Mouse (Mus musculus): ENCODE measurements at regions not wholly inside any gene's neighbourhood (a gene's known extent, or its start where the extent isn't known, plus 50 kb on each side); places are given as distances from the start of the nearest gene placed in this dataset.

GRCm38 (mm10) chr7:95351337-95351736, 819.7 kb upstream of the Tenm4 start:
- ATAC-seq (ENCODE audit: insufficient number of reproducible peaks, low FRiP score) = no peak
- Histone ChIP-seq H3K9me3 (replicated peaks) (no peaks in the 10 kb centered on the region), H3K4me3 (no peak overlapping the region), H3K27ac (ENCODE audit: poor library complexity, severe bottlenecking) (no peak overlapping the region), H3K4me2 (no peak overlapping the region), H3K4me1 (replicated peaks) (no peaks in the 10 kb centered on the region), H3K36me3 (no peaks in the 10 kb centered on the region), H3K9ac (no peak overlapping the region), H3K27me3 (replicated peaks) (no peaks in the 10 kb centered on the region)
- WGBS = 73% methylated on average over 2 of the region's 2 CpGs

- H3K4me3 ChIP-seq = no peak overlapping the region
- H3K9me3 ChIP-seq (replicated peaks) = no peaks in the 10 kb centered on the region
- H3K4me1 ChIP-seq (replicated peaks) = no peaks in the 10 kb centered on the region
- ATAC-seq (ENCODE audit: insufficient number of reproducible peaks, low FRiP score) = no peak
- no peak overlapping the region for H3K27ac ChIP-seq (ENCODE audit: poor library complexity, severe bottlenecking)
- H3K36me3 ChIP-seq = no peaks in the 10 kb centered on the region
- no peaks in the 10 kb centered on the region for H3K27me3 ChIP-seq (replicated peaks)
- H3K9ac ChIP-seq = no peak overlapping the region
- 85% methylated on average over 3 of the region's 3 CpGs for WGBS
- no peak overlapping the region for H3K4me2 ChIP-seq
Observed at GRCm38 (mm10) chr7:95352133-95352532, 818.9 kb upstream of the Tenm4 start.

GRCm38 (mm10) chr7:95354991-95355390, 816.1 kb upstream of the Tenm4 start:
- Histone ChIP-seq H3K36me3 (no peaks in the 10 kb centered on the region), H3K4me2 (no peak overlapping the region), H3K27me3 (replicated peaks) (no peaks in the 10 kb centered on the region), H3K9ac (no peak overlapping the region), H3K9me3 (replicated peaks) (0 out of 2 replicates have a peak, but pooled peaks cover 2% of the 10 kb centered on the region), H3K27ac (ENCODE audit: poor library complexity, severe bottlenecking) (no peak overlapping the region), H3K4me3 (no peak overlapping the region), H3K4me1 (replicated peaks) (no peaks in the 10 kb centered on the region)
- WGBS = 57% methylated on average over 2 of the region's 2 CpGs
- no peak for ATAC-seq (ENCODE audit: insufficient number of reproducible peaks, low FRiP score)

GRCm38 (mm10) chr7:95358732-95359131, 812.3 kb upstream of the Tenm4 start:
- WGBS = 91% methylated on average over 4 of the region's 4 CpGs
- H3K27me3 ChIP-seq (replicated peaks) = no peaks in the 10 kb centered on the region
- no peaks in the 10 kb centered on the region for H3K4me1 ChIP-seq (replicated peaks)
- H3K4me2 ChIP-seq = no peak overlapping the region
- no peak overlapping the region for H3K9ac ChIP-seq
- H3K4me3 ChIP-seq = no peak overlapping the region
- no peak for ATAC-seq (ENCODE audit: insufficient number of reproducible peaks, low FRiP score)
- H3K27ac ChIP-seq (ENCODE audit: poor library complexity, severe bottlenecking) = no peak overlapping the region
- no peaks in the 10 kb centered on the region for H3K36me3 ChIP-seq
- H3K9me3 ChIP-seq (replicated peaks) = 0 out of 2 replicates have a peak, but pooled peaks cover 4% of the 10 kb centered on the region

GRCm38 (mm10) chr7:95359154-95359553, 811.9 kb upstream of the Tenm4 start:
- Histone ChIP-seq H3K4me1 (replicated peaks) (no peaks in the 10 kb centered on the region), H3K9ac (no peak overlapping the region), H3K27ac (ENCODE audit: poor library complexity, severe bottlenecking) (no peak overlapping the region), H3K36me3 (no peaks in the 10 kb centered on the region), H3K4me3 (no peak overlapping the region), H3K27me3 (replicated peaks) (no peaks in the 10 kb centered on the region), H3K4me2 (no peak overlapping the region), H3K9me3 (replicated peaks) (0 out of 2 replicates have a peak, but pooled peaks cover 4% of the 10 kb centered on the region)
- no peak for ATAC-seq (ENCODE audit: insufficient number of reproducible peaks, low FRiP score)
- WGBS = 77% methylated on average over 6 of the region's 6 CpGs
